ENCODE assay signal across 9 mouse cellular contexts in the genomic region with DNA sequence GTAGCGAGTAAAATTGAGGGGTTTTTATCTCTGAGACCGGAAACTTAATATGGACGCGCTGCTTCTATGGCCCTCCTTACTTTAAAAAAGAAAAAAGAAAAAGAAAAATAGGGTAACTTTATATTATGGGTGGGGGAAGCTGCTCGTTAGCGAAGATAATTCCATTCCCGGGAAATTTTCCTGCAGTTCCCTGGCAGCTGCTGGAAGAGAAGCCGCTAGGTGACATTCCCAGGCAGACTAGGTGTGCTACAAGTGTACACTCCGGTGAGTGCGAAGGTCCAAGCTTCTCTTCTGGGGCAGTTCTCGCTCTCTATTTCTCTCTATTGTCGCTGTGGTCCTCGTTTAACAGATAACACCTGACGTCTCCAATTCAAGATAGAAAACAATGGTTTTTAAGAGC. TPM values are rescaled to one million over a fixed set of nuclear protein-coding genes. Genes with fewer than 3 reads are reported as not detected.
A peak's percentile ranks its signal among the peaks of the same experiment; 100 is the strongest.
DNase-seq lines count a peak whose midpoint lies in the region; ATAC-seq and TF ChIP-seq lines count a peak whose summit lies in the region.
"Had no signal": no experiment of that assay in that cellular context is flagged by ENCODE, and none has a peak within 500 bp of the region (broad histone marks: within the 10 kb centered on the region; RNA-seq: fewer than 3 reads in every experiment).

No protein-coding gene starts in this region.

- peak; percentile 61 for DNase-seq in heart, embryonic 10.5 days (ENCODE audit: low spot score)
- DNase-seq in heart, adult 18-20 months: no peak
- no peak for DNase-seq in hindbrain, embryonic 10.5 days (ENCODE audit: low spot score)
- no peak for DNase-seq in liver, postnatal 0 days
- no peak for DNase-seq in adrenal gland, postnatal 25 days
- DNase-seq: adrenal gland, adult 8-10 months had no signal

- peak overlapping the region; percentile 80 for H3K4me3 ChIP-seq in heart, embryonic 10.5 days
- H3K4me3 ChIP-seq in C2C12 (ENCODE audit: insufficient read depth, poor library complexity, severe bottlenecking): peak overlapping the region; percentile 95
- peak overlapping the region; percentile 61 for H3K4me3 ChIP-seq in hindbrain, embryonic 10.5 days
- peak overlapping the region; percentile 56 for H3K4me3 ChIP-seq in liver, postnatal 0 days (ENCODE audit: low read depth, low read length)

- H3K4me2 ChIP-seq in liver, postnatal 0 days (ENCODE audit: low read depth, low read length): peak overlapping the region; percentile 87

- H3K79me3 ChIP-seq in C2C12 (ENCODE audit: low read depth): peaks cover 55% of the 10 kb centered on the region

- no peak overlapping the region for H3K27ac ChIP-seq in heart, embryonic 10.5 days
- no peak overlapping the region for H3K27ac ChIP-seq in hindbrain, embryonic 10.5 days
- H3K27ac ChIP-seq in liver, postnatal 0 days (ENCODE audit: low read depth): no peak overlapping the region

- peaks cover 60% of the 10 kb centered on the region for H3K79me2 ChIP-seq in C2C12 (ENCODE audit: control insufficient read depth, insufficient read depth)

- no peaks in the 10 kb centered on the region for H3K9me3 ChIP-seq in heart, embryonic 10.5 days
- 0 out of 2 replicates have a peak, but pooled peaks cover 2% of the 10 kb centered on the region for H3K9me3 ChIP-seq in hindbrain, embryonic 10.5 days
- no peaks in the 10 kb centered on the region for H3K9me3 ChIP-seq in liver, postnatal 0 days (ENCODE audit: low read length)

- no peak for ATAC-seq in liver, postnatal 0 days
- no peak for ATAC-seq in megakaryocyte-erythroid progenitor cell, adult 5-6 weeks (replicated peaks; ENCODE audit: low FRiP score, low TSS enrichment, poor library complexity, severe bottlenecking)
- ATAC-seq in cerebellum, adult (ENCODE audit: insufficient number of reproducible peaks, low FRiP score, low TSS enrichment): no peak

- H3K36me3 ChIP-seq in heart, embryonic 10.5 days: no peaks in the 10 kb centered on the region
- H3K36me3 ChIP-seq in C2C12 (ENCODE audit: control insufficient read depth, insufficient read depth): peaks cover 27% of the 10 kb centered on the region
- no peaks in the 10 kb centered on the region for H3K36me3 ChIP-seq in hindbrain, embryonic 10.5 days
- no peaks in the 10 kb centered on the region for H3K36me3 ChIP-seq in liver, postnatal 0 days (replicated peaks; ENCODE audit: insufficient read depth, low read length)

- 3% methylated on average over 14 of the region's 14 CpGs for whole genome bisulfite sequencing in heart, embryonic 10.5 days
- 5% methylated on average over 14 of the region's 14 CpGs for WGBS in hindbrain, embryonic 10.5 days
- WGBS in liver, postnatal 0 days (ENCODE audit: insufficient replicate concordance): 7% methylated on average over 14 of the region's 14 CpGs

- peak overlapping the region; percentile 86 for H3ac ChIP-seq in C2C12 (ENCODE audit: control insufficient read depth, insufficient read length, low read depth)

- TF ChIP-seq CTCF in C2C12 (IDR thresholded peaks at IDR 0.05; ENCODE audit: control insufficient read depth, insufficient read depth, insufficient read length): no peak
- TF ChIP-seq CTCF in liver, postnatal 0 days (IDR thresholded peaks at IDR 0.05; ENCODE audit: low read depth): no peak

- peaks cover 18% of the 10 kb centered on the region; the same call in 1 of the 2 replicates for H3K27me3 ChIP-seq in heart, embryonic 10.5 days (ENCODE audit: insufficient read depth, poor library complexity, severe bottlenecking)
- no peaks in the 10 kb centered on the region for H3K27me3 ChIP-seq in C2C12 (ENCODE audit: control insufficient read depth, insufficient read depth, insufficient read length)
- H3K27me3 ChIP-seq in hindbrain, embryonic 10.5 days (ENCODE audit: insufficient read depth, poor library complexity, severe bottlenecking): peaks cover 53% of the 10 kb centered on the region
- peaks cover 30% of the 10 kb centered on the region for H3K27me3 ChIP-seq in liver, postnatal 0 days (ENCODE audit: insufficient read depth, low read length)

- no peak overlapping the region for H3K9ac ChIP-seq in liver, postnatal 0 days (replicated peaks)

- peaks cover 6% of the 10 kb centered on the region; the same call in 1 of the 2 replicates for H3K4me1 ChIP-seq in heart, embryonic 10.5 days
- H3K4me1 ChIP-seq in hindbrain, embryonic 10.5 days (replicated peaks): peaks cover 20% of the 10 kb centered on the region
- peaks cover 7% of the 10 kb centered on the region; the same call in 1 of the 2 replicates for H3K4me1 ChIP-seq in liver, postnatal 0 days (ENCODE audit: insufficient read depth)

- no peak for TF ChIP-seq EP300 in liver, postnatal 0 days (IDR thresholded peaks at IDR 0.05; ENCODE audit: low read depth)

TF ChIP-seq in C2C12, 6 proteins besides CTCF, POLR2A, EP300 and RAD21:
- TF ChIP-seq MYOG (IDR thresholded peaks at IDR 0.05; ENCODE audit: control insufficient read depth, extremely low read depth, insufficient read length) (no peak), MAX (IDR thresholded peaks at IDR 0.05) (no peak), CEBPB (IDR thresholded peaks at IDR 0.05; ENCODE audit: low read depth) (no peak), MYOD1 (IDR thresholded peaks at IDR 0.05; ENCODE audit: control insufficient read depth, insufficient read length, low read depth) (no peak), FOSL1 (IDR thresholded peaks at IDR 0.05; ENCODE audit: insufficient read depth, low read length, poor library complexity, severe bottlenecking) (no peak), USF1 (IDR thresholded peaks at IDR 0.05; ENCODE audit: low read depth) (no peak)

RNA-seq across cellular contexts. Expression of gene Tiam2, which starts 1.0 kb away (rescaled TPM):
- polyA plus RNA-seq in heart, embryonic 10.5 days (2016; fragmentation: Nextera tagmentation; extraction: Ambion mirVana): 3.5 and 3.7 TPM in 2 replicates
- total RNA-seq in heart, adult 18-20 months (2021): 1 to 10 TPM; 2.7 to 3.3 TPM
- 28.3 TPM for polyA plus RNA-seq in C2C12 (2012; fragmentation: generic; extraction: Trizol)
- polyA plus RNA-seq in hindbrain, embryonic 10.5 days (2016; fragmentation: Nextera tagmentation; extraction: Ambion mirVana): 4.4 and 4.9 TPM in 2 replicates
- polyA plus RNA-seq in liver, postnatal 0 days (2015; fragmentation: Nextera tagmentation; extraction: Ambion mirVana): 0.54 and 0.56 TPM in 2 replicates
- 45.6 and 47.1 TPM in 2 replicates for total RNA-seq in adrenal gland, postnatal 25 days (2021)
- total RNA-seq in megakaryocyte-erythroid progenitor cell, adult 5-6 weeks (2014; fragmentation: Nextera tagmentation): 1.3 and 2.0 TPM in 2 replicates
- total RNA-seq in megakaryocyte-erythroid progenitor cell, adult 5-6 weeks (2017): 1.1 and 3.0 TPM in 2 replicates
